Mouse (Mus musculus): ENCODE results near the gene P4ha2.

DNA sequence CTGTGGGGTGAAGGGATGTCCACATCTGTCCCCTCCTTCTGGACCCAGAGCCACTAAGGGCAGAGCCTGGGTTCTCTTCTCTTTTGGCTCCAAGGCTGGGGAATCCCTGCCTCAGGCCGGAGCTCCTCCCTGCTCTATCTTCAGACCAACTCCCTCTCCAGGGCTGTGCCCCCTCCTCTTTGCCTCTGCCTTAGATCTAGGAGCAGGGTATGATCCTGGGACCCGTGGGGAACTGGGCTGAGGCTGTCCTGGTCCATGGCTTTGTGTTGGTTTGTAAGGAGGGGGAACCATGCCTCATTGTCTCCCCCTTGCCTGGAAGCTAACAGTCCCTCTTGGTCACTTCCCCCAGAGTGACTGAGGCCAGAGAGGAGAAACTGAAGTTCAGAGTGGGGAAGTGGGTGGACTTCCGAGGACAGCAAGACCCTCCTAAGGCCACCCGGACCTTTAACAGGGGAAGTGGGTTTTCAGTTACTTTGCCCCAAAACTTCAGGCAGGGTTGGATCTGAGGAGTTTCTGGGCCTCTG, 31.8 kb upstream of the P4ha2 start:
- TF ChIP-seq CTCF (IDR thresholded peaks at IDR 0.05; ENCODE audit: low read depth) (no peak), EP300 (IDR thresholded peaks at IDR 0.05; ENCODE audit: low read depth) (no peak)
